Mouse (Mus musculus) embryonic facial prominence, embryonic 14.5 days (tissue): ENCODE results near the gene Rsph10b. TPM values are rescaled to one million over a fixed set of nuclear protein-coding genes. Genes with fewer than 3 reads are reported as not detected.

Experiments used
- ATAC-seq: fragments of 200-750 bp; cut with Nextera tagmentation; 2 replicates; pipeline ENCODE4 v1.8.0; 2017; ENCODE audit warnings: low read depth, moderate number of reproducible peaks, moderate TSS enrichment
- DNase-seq: peaks from one replicate; pipeline ENCODE4 v3.0.0-alpha.2; 2015; ENCODE audit warnings: low spot score
- H3K27ac ChIP-seq: fragments of 300-500 bp; sonication (generic); replicated peaks from 2 replicates; pipeline ENCODE4 v1.5.1; 2014; ENCODE audit warnings: low read depth, mild to moderate bottlenecking, low read length, moderate library complexity
- H3K27me3 ChIP-seq: fragments of 300-500 bp; sonication (generic); replicated peaks from 2 replicates; pipeline ENCODE4 v1.6.1; 2014; ENCODE audit warnings: low read length; ENCODE audit not compliant: control insufficient read depth, insufficient read depth
- H3K36me3 ChIP-seq: fragments of 300-500 bp; sonication (generic); 2 replicates; pipeline ENCODE4 v1.6.1; 2014; ENCODE audit warnings: low read length, mixed read lengths; ENCODE audit not compliant: control insufficient read depth, insufficient read depth
- H3K4me1 ChIP-seq: fragments of 300-500 bp; sonication (generic); 2 replicates; pipeline ENCODE4 v1.6.1; 2014; ENCODE audit warnings: antibody characterized with exemption, low read length; ENCODE audit not compliant: control insufficient read depth, insufficient read depth
- H3K4me2 ChIP-seq: fragments of 300-500 bp; sonication (generic); 2 replicates; pipeline ENCODE4 v1.6.1; 2014; ENCODE audit warnings: low read depth, mild to moderate bottlenecking, low read length, moderate library complexity, mixed read lengths
- H3K4me3 ChIP-seq: fragments of 300-500 bp; sonication (generic); 2 replicates; pipeline ENCODE4 v1.5.1; 2014; ENCODE audit warnings: low read depth, mild to moderate bottlenecking, low read length
- H3K9ac ChIP-seq: fragments of 300-500 bp; sonication (generic); 2 replicates; pipeline ENCODE4 v1.6.1; 2014; ENCODE audit warnings: low read depth, mild to moderate bottlenecking, low read length, moderate library complexity, mixed read lengths
- H3K9me3 ChIP-seq: fragments of 300-500 bp; sonication (generic); 2 replicates; pipeline ENCODE4 v1.6.1; 2016; ENCODE audit warnings: low read length; ENCODE audit not compliant: control insufficient read depth
- WGBS: fragments of 180-500 bp; shearing (Covaris S2); extraction: QIAGEN DNeasy Blood & Tissue Kit; methylation state at CpG from one replicate; pipeline ENCODE4 v1.1.7; 2014; 5-methylcytosine and 5-hydroxymethylcytosine counted together
- polyA plus RNA-seq: library from polyadenylated mRNA; unstranded; fragments of >200 nt; fragmentation: Nextera tagmentation; extraction: Ambion mirVana; gene quantifications from 2 replicates; pipeline ENCODE4 v1.2.1, GENCODE M21; 2014

Gene Rsph10b
- polyA plus RNA-seq, 1 experiment from 2014 or later: 4.7 TPM

GRCm38 (mm10) chr5:143974931-143975630, 42.2 kb downstream of the Rsph10b start:
- 47% methylated on average over 4 of the region's 4 CpGs for WGBS

GRCm38 (mm10) chr5:143975631-143975933, 42.7 kb downstream of the Rsph10b start:
- Histone ChIP-seq H3K36me3 (no peaks in the 10 kb centered on the region), H3K9ac (no peak overlapping the region), H3K27me3 (no peaks in the 10 kb centered on the region), H3K4me1 (no peaks in the 10 kb centered on the region), H3K9me3 (no peaks in the 10 kb centered on the region), H3K27ac (no peak overlapping the region), H3K4me2 (no peak overlapping the region), H3K4me3 (no peak overlapping the region)
- WGBS: 59% methylated on average over 2 of the region's 2 CpGs
- no peak for DNase-seq
- 0 out of 2 replicates have a peak, but pooled peaks have one; percentile 41 for ATAC-seq

More at GRCm38 (mm10) chr5:143974931-143975630, 42.2 kb downstream of the Rsph10b start:
- H3K9ac ChIP-seq: no peak overlapping the region
- peak; percentile 46 for DNase-seq
- H3K27me3 ChIP-seq: no peaks in the 10 kb centered on the region
- H3K9me3 ChIP-seq: no peaks in the 10 kb centered on the region
- H3K4me3 ChIP-seq: no peak overlapping the region
- no peak overlapping the region for H3K4me2 ChIP-seq
- peak; percentile 65; the same call in 1 of the 2 replicates for ATAC-seq
- H3K36me3 ChIP-seq: no peaks in the 10 kb centered on the region
- H3K27ac ChIP-seq: no peak overlapping the region
- no peaks in the 10 kb centered on the region for H3K4me1 ChIP-seq

GRCm38 (mm10) chr5:143976232-143976631, 43.4 kb downstream of the Rsph10b start:
- no peak overlapping the region for H3K4me2 ChIP-seq
- ATAC-seq: no peak
- H3K27me3 ChIP-seq: no peaks in the 10 kb centered on the region
- no peak for DNase-seq
- H3K9me3 ChIP-seq: no peaks in the 10 kb centered on the region
- no peaks in the 10 kb centered on the region for H3K4me1 ChIP-seq
- H3K9ac ChIP-seq: no peak overlapping the region
- H3K36me3 ChIP-seq: no peaks in the 10 kb centered on the region
- WGBS: 87% methylated on average over 11 of the region's 11 CpGs
- no peak overlapping the region for H3K4me3 ChIP-seq
- H3K27ac ChIP-seq: no peak overlapping the region

- Histone ChIP-seq H3K9ac (no peak overlapping the region), H3K4me1 (no peaks in the 10 kb centered on the region), H3K27ac (no peak overlapping the region), H3K4me3 (no peak overlapping the region), H3K9me3 (no peaks in the 10 kb centered on the region), H3K36me3 (no peaks in the 10 kb centered on the region), H3K4me2 (no peak overlapping the region), H3K27me3 (no peaks in the 10 kb centered on the region)
- ATAC-seq (no peak), DNase-seq (no peak)
- 79% methylated on average over 16 of the region's 16 CpGs for WGBS
Observed at GRCm38 (mm10) chr5:143976726-143977431, 44.0 kb downstream of the Rsph10b start.

GRCm38 (mm10) chr5:143980858-143981257, 48.0 kb downstream of the Rsph10b start:
- Histone ChIP-seq H3K4me3 (no peak overlapping the region), H3K27ac (no peak overlapping the region), H3K4me2 (no peak overlapping the region), H3K36me3 (peaks cover 15% of the 10 kb centered on the region), H3K9ac (no peak overlapping the region), H3K4me1 (no peaks in the 10 kb centered on the region), H3K27me3 (no peaks in the 10 kb centered on the region), H3K9me3 (no peaks in the 10 kb centered on the region)
- DNase-seq (peak; percentile 26), ATAC-seq (no peak; the same call in 1 of the 2 replicates)
- 23% methylated on average over 9 of the region's 9 CpGs for WGBS

- WGBS: 79% methylated on average over 2 of the region's 2 CpGs
Observed at GRCm38 (mm10) chr5:143982361-143982760, 49.5 kb downstream of the Rsph10b start.

GRCm38 (mm10) chr5:143985381-143985780, 52.5 kb downstream of the Rsph10b start:
- WGBS: 88% methylated on average over 7 of the region's 7 CpGs
- peaks cover 58% of the 10 kb centered on the region for H3K36me3 ChIP-seq

More at GRCm38 (mm10) chr5:143982361-143982760, 49.5 kb downstream of the Rsph10b start:
- no peaks in the 10 kb centered on the region for H3K27me3 ChIP-seq
- DNase-seq: no peak
- no peak overlapping the region for H3K27ac ChIP-seq
- H3K4me3 ChIP-seq: no peak overlapping the region
- H3K36me3 ChIP-seq: peaks cover 29% of the 10 kb centered on the region
- ATAC-seq: no peak
- H3K4me1 ChIP-seq: no peaks in the 10 kb centered on the region
- no peak overlapping the region for H3K9ac ChIP-seq
- H3K4me2 ChIP-seq: no peak overlapping the region
- no peaks in the 10 kb centered on the region for H3K9me3 ChIP-seq

GRCm38 (mm10) chr5:143987596-143987995, 54.8 kb downstream of the Rsph10b start:
- Histone ChIP-seq H3K36me3 (peaks cover 78% of the 10 kb centered on the region), H3K4me2 (no peak overlapping the region), H3K9me3 (no peaks in the 10 kb centered on the region), H3K9ac (no peak overlapping the region), H3K4me1 (no peaks in the 10 kb centered on the region), H3K27ac (no peak overlapping the region), H3K4me3 (no peak overlapping the region), H3K27me3 (no peaks in the 10 kb centered on the region)
- 95% methylated on average over 3 of the region's 3 CpGs for WGBS
- DNase-seq: no peak
- no peak for ATAC-seq

More at GRCm38 (mm10) chr5:143985381-143985780, 52.5 kb downstream of the Rsph10b start:
- H3K4me3 ChIP-seq: no peak overlapping the region
- no peaks in the 10 kb centered on the region for H3K4me1 ChIP-seq
- no peak overlapping the region for H3K9ac ChIP-seq
- no peak overlapping the region for H3K4me2 ChIP-seq
- H3K27ac ChIP-seq: no peak overlapping the region
- no peaks in the 10 kb centered on the region for H3K27me3 ChIP-seq
- no peaks in the 10 kb centered on the region for H3K9me3 ChIP-seq
- ATAC-seq: no peak
- no peak for DNase-seq
